Mouse (Mus musculus) limb, embryonic 10.5 days (tissue): ENCODE measurements around the gene Ebf1. TPM values are rescaled to one million over a fixed set of nuclear protein-coding genes. Genes with fewer than 3 reads are reported as not detected.

ENCODE experiments used
- DNase-seq: peaks from one replicate; pipeline ENCODE4 v3.0.0-alpha.2; 2017; ENCODE audit warnings: low spot score
- H3K27ac ChIP-seq: fragments of 300-500 bp; sonication (generic); 2 replicates; pipeline ENCODE4 v1.5.1; 2016; ENCODE audit warnings: mild to moderate bottlenecking
- H3K27me3 ChIP-seq: fragments of 300-500 bp; sonication (generic); 2 replicates; pipeline ENCODE4 v1.6.1; 2016; ENCODE audit warnings: low read depth, mild to moderate bottlenecking; ENCODE audit not compliant: poor library complexity, severe bottlenecking
- H3K36me3 ChIP-seq: fragments of 300-500 bp; sonication (generic); 2 replicates; pipeline ENCODE4 v1.6.1; 2016; ENCODE audit warnings: mild to moderate bottlenecking, moderate library complexity
- H3K4me1 ChIP-seq: fragments of 300-500 bp; sonication (generic); 2 replicates; pipeline ENCODE4 v1.6.1; 2016
- H3K4me3 ChIP-seq: fragments of 300-500 bp; sonication (generic); 2 replicates; pipeline ENCODE4 v1.5.1; 2016; ENCODE audit warnings: mild to moderate bottlenecking, moderate library complexity
- H3K9me3 ChIP-seq: fragments of 300-500 bp; sonication (generic); replicated peaks from 2 replicates; pipeline ENCODE4 v1.6.1; 2016; ENCODE audit warnings: mild to moderate bottlenecking
- WGBS: fragments of 180-500 bp; shearing (Covaris S2); methylation state at CpG from one replicate; pipeline ENCODE4 v1.1.7; 2016; 5-methylcytosine and 5-hydroxymethylcytosine counted together
- polyA plus RNA-seq: library from polyadenylated mRNA; unstranded; fragments of >200 nt; fragmentation: Nextera tagmentation; extraction: Ambion mirVana; gene quantifications from 2 replicates; pipeline ENCODE4 v1.2.1, GENCODE M21; 2016

The Ebf1 gene
- polyA plus RNA-seq, 1 experiment from 2014 or later: 23.8 TPM

GRCm38 (mm10) chr11:44795767-44796166, 178.7 kb downstream of the Ebf1 start:
- DNase-seq: no peak
- peaks cover 79% of the 10 kb centered on the region for H3K4me1 ChIP-seq
- H3K27me3 ChIP-seq: no peaks in the 10 kb centered on the region
- H3K27ac ChIP-seq: no peak overlapping the region
- no peaks in the 10 kb centered on the region for H3K36me3 ChIP-seq
- WGBS: 77% methylated on average over 3 of the region's 3 CpGs
- no peak overlapping the region for H3K4me3 ChIP-seq
- H3K9me3 ChIP-seq: no peaks in the 10 kb centered on the region

GRCm38 (mm10) chr11:44798270-44798669, 181.2 kb downstream of the Ebf1 start:
- no peaks in the 10 kb centered on the region for H3K9me3 ChIP-seq
- no peaks in the 10 kb centered on the region for H3K36me3 ChIP-seq
- H3K27me3 ChIP-seq: no peaks in the 10 kb centered on the region
- no peak overlapping the region for H3K27ac ChIP-seq
- no peak overlapping the region for H3K4me3 ChIP-seq
- no peak for DNase-seq
- WGBS: 20% methylated on average over 3 of the region's 3 CpGs
- H3K4me1 ChIP-seq: peaks cover 69% of the 10 kb centered on the region

GRCm38 (mm10) chr11:44804046-44804445, 186.9 kb downstream of the Ebf1 start:
- no peak for DNase-seq
- peaks cover 51% of the 10 kb centered on the region for H3K4me1 ChIP-seq
- 82% methylated on average over 7 of the region's 7 CpGs for WGBS
- H3K27me3 ChIP-seq: no peaks in the 10 kb centered on the region
- no peaks in the 10 kb centered on the region for H3K9me3 ChIP-seq
- H3K4me3 ChIP-seq: no peak overlapping the region
- H3K36me3 ChIP-seq: no peaks in the 10 kb centered on the region
- H3K27ac ChIP-seq: no peak overlapping the region

- WGBS: 20% methylated on average over 11 of the region's 11 CpGs
- no peak overlapping the region for H3K4me3 ChIP-seq
- peak overlapping the region; percentile 5; the same call in 1 of the 2 replicates for H3K27ac ChIP-seq
- no peaks in the 10 kb centered on the region for H3K9me3 ChIP-seq
- no peaks in the 10 kb centered on the region for H3K27me3 ChIP-seq
- no peaks in the 10 kb centered on the region for H3K36me3 ChIP-seq
- no peak for DNase-seq
- peaks cover 28% of the 10 kb centered on the region for H3K4me1 ChIP-seq
Measured at GRCm38 (mm10) chr11:44806589-44806988, 189.5 kb downstream of the Ebf1 start.

- Histone ChIP-seq H3K9me3 (no peaks in the 10 kb centered on the region), H3K36me3 (no peaks in the 10 kb centered on the region), H3K4me3 (no peak overlapping the region), H3K27ac (no peak overlapping the region), H3K4me1 (peaks cover 28% of the 10 kb centered on the region), H3K27me3 (no peaks in the 10 kb centered on the region)
- WGBS: 89% methylated on average over 4 of the region's 4 CpGs
- DNase-seq: no peak
Measured at GRCm38 (mm10) chr11:44808855-44809546, 191.9 kb downstream of the Ebf1 start.

GRCm38 (mm10) chr11:44811007-44811406, 193.9 kb downstream of the Ebf1 start:
- DNase-seq: no peak
- Histone ChIP-seq H3K36me3 (no peaks in the 10 kb centered on the region), H3K27me3 (no peaks in the 10 kb centered on the region), H3K4me3 (no peak overlapping the region), H3K4me1 (peaks cover 21% of the 10 kb centered on the region), H3K9me3 (no peaks in the 10 kb centered on the region), H3K27ac (no peak overlapping the region)
- WGBS: 71% methylated on average over 6 of the region's 6 CpGs

GRCm38 (mm10) chr11:44812193-44812746, 195.2 kb downstream of the Ebf1 start:
- H3K27me3 ChIP-seq: no peaks in the 10 kb centered on the region
- DNase-seq: no peak
- no peaks in the 10 kb centered on the region for H3K9me3 ChIP-seq
- no peak overlapping the region for H3K4me3 ChIP-seq
- H3K27ac ChIP-seq: no peak overlapping the region
- H3K36me3 ChIP-seq: no peaks in the 10 kb centered on the region
- 87% methylated on average over 5 of the region's 5 CpGs for WGBS
- peaks cover 13% of the 10 kb centered on the region for H3K4me1 ChIP-seq

- Histone ChIP-seq H3K27me3 (no peaks in the 10 kb centered on the region), H3K4me3 (no peak overlapping the region), H3K9me3 (no peaks in the 10 kb centered on the region), H3K4me1 (peaks cover 13% of the 10 kb centered on the region), H3K27ac (no peak overlapping the region), H3K36me3 (no peaks in the 10 kb centered on the region)
- DNase-seq: no peak
- WGBS: 88% methylated on average over 7 of the region's 7 CpGs
Measured at GRCm38 (mm10) chr11:44813534-44813933, 196.4 kb downstream of the Ebf1 start.

- WGBS: 81% methylated on average over 5 of the region's 5 CpGs
- H3K9me3 ChIP-seq: no peaks in the 10 kb centered on the region
- H3K36me3 ChIP-seq: no peaks in the 10 kb centered on the region
- no peaks in the 10 kb centered on the region for H3K27me3 ChIP-seq
- no peak overlapping the region for H3K27ac ChIP-seq
- DNase-seq: no peak
- H3K4me1 ChIP-seq: peaks cover 13% of the 10 kb centered on the region
- H3K4me3 ChIP-seq: no peak overlapping the region
Measured at GRCm38 (mm10) chr11:44814847-44815246, 197.7 kb downstream of the Ebf1 start.

- Histone ChIP-seq H3K9me3 (no peaks in the 10 kb centered on the region), H3K27me3 (no peaks in the 10 kb centered on the region), H3K4me1 (peaks cover 17% of the 10 kb centered on the region), H3K27ac (no peak overlapping the region), H3K36me3 (no peaks in the 10 kb centered on the region), H3K4me3 (no peak overlapping the region)
- no peak for DNase-seq
- 77% methylated on average over 4 of the region's 4 CpGs for WGBS
Measured at GRCm38 (mm10) chr11:44815991-44816390, 198.9 kb downstream of the Ebf1 start.

- no peak overlapping the region for H3K27ac ChIP-seq
- no peak for DNase-seq
- peaks cover 10% of the 10 kb centered on the region for H3K4me1 ChIP-seq
- H3K9me3 ChIP-seq: no peaks in the 10 kb centered on the region
- H3K4me3 ChIP-seq: no peak overlapping the region
- no peaks in the 10 kb centered on the region for H3K27me3 ChIP-seq
- H3K36me3 ChIP-seq: no peaks in the 10 kb centered on the region
Measured at GRCm38 (mm10) chr11:44822312-44822711, 205.2 kb downstream of the Ebf1 start.

GRCm38 (mm10) chr11:44832227-44832939, 215.3 kb downstream of the Ebf1 start:
- peaks cover 22% of the 10 kb centered on the region for H3K4me1 ChIP-seq
- DNase-seq: no peak
- H3K4me3 ChIP-seq: peak overlapping the region; percentile 14; the same call in 1 of the 2 replicates
- no peaks in the 10 kb centered on the region for H3K9me3 ChIP-seq
- 21% methylated on average over 14 of the region's 14 CpGs for WGBS
- H3K27ac ChIP-seq: peak overlapping the region; percentile 62
- no peaks in the 10 kb centered on the region for H3K36me3 ChIP-seq
- peaks cover 40% of the 10 kb centered on the region for H3K27me3 ChIP-seq

GRCm38 (mm10) chr11:44832940-44833254, 215.8 kb downstream of the Ebf1 start:
- H3K27ac ChIP-seq: no peak overlapping the region
- peak overlapping the region; percentile 18 for H3K4me3 ChIP-seq
- DNase-seq: no peak
- WGBS: 13% methylated on average over 4 of the region's 4 CpGs
- H3K9me3 ChIP-seq: no peaks in the 10 kb centered on the region
- H3K36me3 ChIP-seq: no peaks in the 10 kb centered on the region
- peaks cover 22% of the 10 kb centered on the region for H3K4me1 ChIP-seq
- H3K27me3 ChIP-seq: peaks cover 40% of the 10 kb centered on the region
